Mouse (Mus musculus) liver, embryonic 11.5 days (tissue): ENCODE data around the gene Scfd2. TPM values are rescaled to one million over a fixed set of nuclear protein-coding genes. Genes with fewer than 3 reads are reported as not detected.

Source experiments
- ATAC-seq: fragments of 200-750 bp; cut with Nextera tagmentation; replicated peaks from 2 replicates; pipeline ENCODE4 v1.8.0; 2017; ENCODE audit warnings: moderate number of reproducible peaks, mild to moderate bottlenecking, moderate TSS enrichment, moderate library complexity; ENCODE audit not compliant: low FRiP score
- DNase-seq: peaks from one replicate; pipeline ENCODE4 v3.0.0-alpha.2; 2017; ENCODE audit warnings: low spot score
- H3K27ac ChIP-seq: fragments of 300-500 bp; sonication (generic); 2 replicates; pipeline ENCODE4 v1.5.1; 2014; ENCODE audit warnings: mild to moderate bottlenecking, low read depth, low read length, control low read depth
- H3K27me3 ChIP-seq: fragments of 300-500 bp; sonication (generic); replicated peaks from 2 replicates; pipeline ENCODE4 v1.6.1; 2014; ENCODE audit warnings: low read length, mixed read lengths; ENCODE audit not compliant: control insufficient read depth, insufficient read depth
- H3K36me3 ChIP-seq: fragments of 300-500 bp; sonication (generic); 2 replicates; pipeline ENCODE4 v1.6.1; 2014; ENCODE audit warnings: mild to moderate bottlenecking, low read length, moderate library complexity, mixed read lengths; ENCODE audit not compliant: control insufficient read depth, insufficient read depth
- H3K4me1 ChIP-seq: fragments of 300-500 bp; sonication (generic); replicated peaks from 2 replicates; pipeline ENCODE4 v1.6.1; 2014; ENCODE audit warnings: low read length, mixed read lengths; ENCODE audit not compliant: control insufficient read depth, insufficient read depth
- H3K4me2 ChIP-seq: fragments of 300-500 bp; sonication (generic); 2 replicates; pipeline ENCODE4 v1.6.1; 2014; ENCODE audit warnings: mild to moderate bottlenecking, control low read depth, moderate library complexity
- H3K4me3 ChIP-seq: fragments of 300-500 bp; sonication (generic); 2 replicates; pipeline ENCODE4 v1.5.1; 2014; ENCODE audit warnings: low read depth, low read length, control low read depth
- H3K9ac ChIP-seq: fragments of 300-500 bp; sonication (generic); 2 replicates; pipeline ENCODE4 v1.6.1; 2014; ENCODE audit warnings: low read depth, low read length, control low read depth
- H3K9me3 ChIP-seq: fragments of 300-500 bp; sonication (generic); 2 replicates; pipeline ENCODE4 v1.6.1; 2016; ENCODE audit warnings: low read length, inconsistent platforms, mixed read lengths; ENCODE audit not compliant: control insufficient read depth
- WGBS: fragments of 180-500 bp; shearing (Covaris S2); extraction: QIAGEN DNeasy Blood & Tissue Kit; methylation state at CpG from one replicate; pipeline ENCODE4 v1.1.7; 2014; 5-methylcytosine and 5-hydroxymethylcytosine counted together
- polyA plus RNA-seq: library from polyadenylated mRNA; unstranded; fragments of >200 nt; fragmentation: Nextera tagmentation; extraction: Ambion mirVana; gene quantifications from 2 replicates; pipeline ENCODE4 v1.2.1, GENCODE M21; 2014

Scfd2 gene
- polyA plus RNA-seq, 1 experiment from 2014 or later, result 20.7 TPM

- WGBS, result 70% methylated on average over 4 of the region's 4 CpGs
Measured at GRCm38 (mm10) chr5:74305533-74306189, 225.9 kb downstream of the Scfd2 start.

GRCm38 (mm10) chr5:74304767-74305166 is 226.8 kb downstream of the Scfd2 start:
- H3K27ac ChIP-seq, result no peak overlapping the region
- ATAC-seq, result no peak
- H3K4me2 ChIP-seq, result no peak overlapping the region
- H3K4me1 ChIP-seq, result no peaks in the 10 kb centered on the region
- WGBS, result 77% methylated on average over 4 of the region's 4 CpGs
- no peak overlapping the region for H3K4me3 ChIP-seq
- no peaks in the 10 kb centered on the region for H3K36me3 ChIP-seq
- H3K27me3 ChIP-seq, result no peaks in the 10 kb centered on the region
- H3K9ac ChIP-seq, result no peak overlapping the region
- no peaks in the 10 kb centered on the region for H3K9me3 ChIP-seq
- DNase-seq, result no peak

More at GRCm38 (mm10) chr5:74305533-74306189, 225.9 kb downstream of the Scfd2 start:
- Histone ChIP-seq H3K4me2 (no peak overlapping the region), H3K27me3 (no peaks in the 10 kb centered on the region), H3K9me3 (no peaks in the 10 kb centered on the region), H3K27ac (no peak overlapping the region), H3K4me3 (no peak overlapping the region), H3K9ac (no peak overlapping the region), H3K4me1 (no peaks in the 10 kb centered on the region), H3K36me3 (no peaks in the 10 kb centered on the region)
- ATAC-seq, result no peak
- no peak for DNase-seq

- H3K9me3 ChIP-seq, result no peaks in the 10 kb centered on the region
- H3K4me1 ChIP-seq, result no peaks in the 10 kb centered on the region
- no peak for ATAC-seq
- WGBS, result 73% methylated on average over 3 of the region's 3 CpGs
- H3K4me3 ChIP-seq, result no peak overlapping the region
- no peak overlapping the region for H3K27ac ChIP-seq
- no peaks in the 10 kb centered on the region for H3K27me3 ChIP-seq
- H3K9ac ChIP-seq, result no peak overlapping the region
- no peaks in the 10 kb centered on the region for H3K36me3 ChIP-seq
- no peak overlapping the region for H3K4me2 ChIP-seq
- no peak for DNase-seq
Measured at GRCm38 (mm10) chr5:74302331-74302730, 229.2 kb downstream of the Scfd2 start.

- 86% methylated on average over 2 of the region's 2 CpGs for WGBS
Measured at GRCm38 (mm10) chr5:74301443-74301842, 230.1 kb downstream of the Scfd2 start.

GRCm38 (mm10) chr5:74300931-74301330 is 230.6 kb downstream of the Scfd2 start:
- ATAC-seq (no peak), DNase-seq (no peak)
- H3K9ac ChIP-seq, result no peak overlapping the region
- no peak overlapping the region for H3K27ac ChIP-seq
- no peaks in the 10 kb centered on the region for H3K9me3 ChIP-seq
- H3K27me3 ChIP-seq, result no peaks in the 10 kb centered on the region
- 69% methylated on average over 5 of the region's 5 CpGs for WGBS
- H3K4me2 ChIP-seq, result no peak overlapping the region
- H3K4me3 ChIP-seq, result no peak overlapping the region
- no peaks in the 10 kb centered on the region for H3K4me1 ChIP-seq
- no peaks in the 10 kb centered on the region for H3K36me3 ChIP-seq

More at GRCm38 (mm10) chr5:74301443-74301842, 230.1 kb downstream of the Scfd2 start:
- H3K9ac ChIP-seq, result no peak overlapping the region
- ATAC-seq, result no peak
- no peak for DNase-seq
- no peaks in the 10 kb centered on the region for H3K36me3 ChIP-seq
- no peak overlapping the region for H3K4me3 ChIP-seq
- H3K9me3 ChIP-seq, result no peaks in the 10 kb centered on the region
- no peaks in the 10 kb centered on the region for H3K27me3 ChIP-seq
- H3K4me1 ChIP-seq, result no peaks in the 10 kb centered on the region
- no peak overlapping the region for H3K4me2 ChIP-seq
- H3K27ac ChIP-seq, result no peak overlapping the region

- H3K27ac ChIP-seq, result no peak overlapping the region
- ATAC-seq (no peak), DNase-seq (no peak)
- no peaks in the 10 kb centered on the region for H3K9me3 ChIP-seq
- no peak overlapping the region for H3K4me3 ChIP-seq
- H3K4me2 ChIP-seq, result no peak overlapping the region
- no peaks in the 10 kb centered on the region for H3K36me3 ChIP-seq
- H3K9ac ChIP-seq, result no peak overlapping the region
- H3K27me3 ChIP-seq, result no peaks in the 10 kb centered on the region
- WGBS, result 50% methylated on average over 4 of the region's 4 CpGs
- H3K4me1 ChIP-seq, result no peaks in the 10 kb centered on the region
Measured at GRCm38 (mm10) chr5:74300140-74300539, 231.4 kb downstream of the Scfd2 start.

GRCm38 (mm10) chr5:74297113-74297512 is 234.4 kb downstream of the Scfd2 start:
- H3K4me1 ChIP-seq, result no peaks in the 10 kb centered on the region
- no peak overlapping the region for H3K4me3 ChIP-seq
- 75% methylated on average over 5 of the region's 5 CpGs for WGBS
- H3K36me3 ChIP-seq, result no peaks in the 10 kb centered on the region
- DNase-seq (no peak), ATAC-seq (no peak)
- H3K27me3 ChIP-seq, result no peaks in the 10 kb centered on the region
- no peaks in the 10 kb centered on the region for H3K9me3 ChIP-seq
- H3K27ac ChIP-seq, result no peak overlapping the region
- no peak overlapping the region for H3K4me2 ChIP-seq
- H3K9ac ChIP-seq, result no peak overlapping the region

- H3K9me3 ChIP-seq, result no peaks in the 10 kb centered on the region
- no peak overlapping the region for H3K27ac ChIP-seq
- ATAC-seq, result no peak
- DNase-seq, result no peak
- no peak overlapping the region for H3K4me3 ChIP-seq
- H3K36me3 ChIP-seq, result no peaks in the 10 kb centered on the region
- H3K27me3 ChIP-seq, result no peaks in the 10 kb centered on the region
- no peak overlapping the region for H3K4me2 ChIP-seq
- 83% methylated on average over 5 of the region's 5 CpGs for WGBS
- no peaks in the 10 kb centered on the region for H3K4me1 ChIP-seq
- no peak overlapping the region for H3K9ac ChIP-seq
Measured at GRCm38 (mm10) chr5:74296096-74296495, 235.5 kb downstream of the Scfd2 start.

- Histone ChIP-seq H3K27me3 (no peaks in the 10 kb centered on the region), H3K36me3 (no peaks in the 10 kb centered on the region), H3K4me2 (no peak overlapping the region), H3K27ac (no peak overlapping the region), H3K4me1 (no peaks in the 10 kb centered on the region), H3K4me3 (no peak overlapping the region), H3K9ac (no peak overlapping the region), H3K9me3 (no peaks in the 10 kb centered on the region)
- WGBS, result 72% methylated on average over 5 of the region's 5 CpGs
- DNase-seq, result no peak
- ATAC-seq, result no peak
Measured at GRCm38 (mm10) chr5:74293513-74293912, 238.0 kb downstream of the Scfd2 start.
